Mouse (Mus musculus): ENCODE measurements around the gene Tmem258. TPM values are rescaled to one million over a fixed set of nuclear protein-coding genes. Genes with fewer than 3 reads are reported as not detected.

Gene Tmem258
- total RNA-seq, 2 experiments from 2014 or later, result 68.6 to 71.2 TPM

GRCm38 (mm10) chr19:10219593-10219992, 15.8 kb downstream of the Tmem258 start:
- no peak for DNase-seq (ENCODE audit: low spot score in 2 of 2)

- no peak for DNase-seq (ENCODE audit: low spot score in 2 of 2)
Observed at GRCm38 (mm10) chr19:10221585-10221984, 17.8 kb downstream of the Tmem258 start.

GRCm38 (mm10) chr19:10222656-10223055, 18.8 kb downstream of the Tmem258 start:
- no peak for DNase-seq (ENCODE audit: low spot score in 2 of 2)

GRCm38 (mm10) chr19:10223561-10223960, 19.7 kb downstream of the Tmem258 start:
- DNase-seq (ENCODE audit: low spot score in 2 of 2), result no peak

GRCm38 (mm10) chr19:10224637-10225453, 21.0 kb downstream of the Tmem258 start:
- no peak for DNase-seq (ENCODE audit: low spot score in 2 of 2)

GRCm38 (mm10) chr19:10225767-10226166, 22.0 kb downstream of the Tmem258 start:
- no peak for DNase-seq (ENCODE audit: low spot score in 2 of 2)

GRCm38 (mm10) chr19:10231016-10231415, 27.2 kb downstream of the Tmem258 start:
- no peak for DNase-seq (ENCODE audit: low spot score in 2 of 2)

GRCm38 (mm10) chr19:10231871-10232270, 28.1 kb downstream of the Tmem258 start:
- DNase-seq (ENCODE audit: low spot score in 2 of 2), result no peak

GRCm38 (mm10) chr19:10232327-10233017, 28.7 kb downstream of the Tmem258 start:
- peak in 1 of 2 experiments; percentile 28 for DNase-seq (ENCODE audit: low spot score in 2 of 2)

- DNase-seq (ENCODE audit: low spot score in 2 of 2), result no peak
Observed at GRCm38 (mm10) chr19:10235784-10236565, 32.2 kb downstream of the Tmem258 start.

GRCm38 (mm10) chr19:10238477-10238876, 34.7 kb downstream of the Tmem258 start:
- DNase-seq (ENCODE audit: low spot score in 2 of 2), result no peak

GRCm38 (mm10) chr19:10239419-10239818, 35.6 kb downstream of the Tmem258 start:
- DNase-seq (ENCODE audit: low spot score in 2 of 2), result no peak

- DNase-seq (ENCODE audit: low spot score in 2 of 2), result no peak
Observed at GRCm38 (mm10) chr19:10239975-10240653, 36.3 kb downstream of the Tmem258 start.

GRCm38 (mm10) chr19:10240654-10241305, 37.0 kb downstream of the Tmem258 start, which contains the start of gene Myrf:
Myrf (minus strand) TSS chr19:10240748.
- DNase-seq (ENCODE audit: low spot score in 2 of 2), result peak; percentile 70 to 80

GRCm38 (mm10) chr19:10242916-10243315, 39.1 kb downstream of the Tmem258 start:
- DNase-seq (ENCODE audit: low spot score in 2 of 2), result peak in 1 of 2 experiments; percentile 19

GRCm38 (mm10) chr19:10244183-10244582, 40.4 kb downstream of the Tmem258 start:
- DNase-seq (ENCODE audit: low spot score in 2 of 2), result peak; percentile 47 to 72

GRCm38 (mm10) chr19:10247165-10247564, 43.4 kb downstream of the Tmem258 start:
- DNase-seq (ENCODE audit: low spot score in 2 of 2), result no peak

GRCm38 (mm10) chr19:10248128-10248527, 44.3 kb downstream of the Tmem258 start:
- no peak for DNase-seq (ENCODE audit: low spot score in 2 of 2)

Data from left cerebral cortex, adult 18-20 months (tissue).